Mouse (Mus musculus) spleen, adult 2 months (tissue): ENCODE measurements around the gene Slc30a4.

ENCODE experiments used
- CTCF ChIP-seq: fragments of 200-500 bp; IDR thresholded peaks from 2 replicates; pipeline ENCODE4 v1.5.1; 2011; ENCODE audit warnings: mild to moderate bottlenecking, inconsistent platforms; ENCODE audit not compliant: insufficient read depth, insufficient read length, insufficient replicate concordance; ENCODE audit errors: extremely low read depth
- POLR2A ChIP-seq: fragments of 200-500 bp; IDR thresholded peaks from 2 replicates; pipeline ENCODE4 v1.6.1; 2011; ENCODE audit warnings: low read depth, low read length, inconsistent platforms

DNA sequence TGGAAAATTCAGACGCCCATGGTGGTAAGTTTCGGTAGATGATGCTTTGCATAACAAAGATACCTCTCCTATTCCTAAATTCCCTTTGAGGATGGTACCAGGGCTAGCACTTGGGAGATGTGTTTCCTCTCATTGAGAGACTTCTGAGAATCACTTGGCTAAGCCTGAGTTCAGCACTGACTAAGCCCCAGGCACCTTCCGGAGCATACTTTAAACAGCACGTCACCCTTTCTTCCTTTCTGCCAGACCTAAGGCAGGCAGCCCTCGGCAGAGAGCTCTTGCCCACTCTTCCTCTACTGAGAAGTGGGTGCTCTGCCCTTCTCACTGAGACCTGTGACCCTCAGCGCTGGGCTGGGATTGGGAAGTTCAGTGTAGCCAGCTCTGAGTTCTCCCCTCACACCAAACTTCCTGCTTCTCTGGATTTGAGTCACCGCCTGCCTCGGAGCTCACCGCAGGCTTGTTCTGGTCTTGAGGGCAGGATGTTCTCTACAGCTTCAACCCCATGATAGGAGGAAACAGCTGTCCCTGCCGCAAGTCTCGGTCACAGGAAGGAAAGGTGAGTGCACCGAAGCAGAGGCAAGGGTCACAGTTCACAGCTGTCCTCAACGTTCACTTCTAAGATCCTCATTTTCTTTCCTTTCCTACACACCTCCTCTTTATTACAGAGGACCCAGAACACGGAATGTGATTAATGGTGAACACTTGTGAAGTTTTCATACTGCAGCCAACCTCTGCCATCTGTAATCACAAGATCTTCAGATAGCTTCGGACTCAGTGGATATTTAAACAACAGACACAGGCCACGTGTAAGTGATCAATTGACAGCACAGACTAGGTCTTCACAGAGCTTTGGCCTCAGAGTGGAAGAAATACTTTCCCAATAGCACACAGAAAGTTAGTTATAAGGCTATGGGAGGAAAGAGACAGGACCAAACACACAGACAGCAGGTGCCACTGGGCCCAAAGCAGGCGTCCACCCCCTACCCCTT is 50.1 kb downstream of the Slc30a4 start:
- no peak for TF ChIP-seq CTCF
- TF ChIP-seq POLR2A: no peak
